Mouse (Mus musculus) subcutaneous adipose tissue, adult 2 months (tissue): Measurements from ENCODE around the gene Nit2. TPM values are rescaled to one million over a fixed set of nuclear protein-coding genes. Genes with fewer than 3 reads are reported as not detected.

Experiments used
- polyA plus RNA-seq: library from polyadenylated mRNA; depleted of rRNA; stranded (reverse); fragments of >200 nt; gene quantifications from 2 replicates; pipeline ENCODE4 v1.2.3, GENCODE M21; 2012; ENCODE audit warnings: low replicate concordance; rRNA removed

The Nit2 gene
- 27.7 and 31.3 TPM in 2 replicates for polyA plus RNA-seq

DNA sequence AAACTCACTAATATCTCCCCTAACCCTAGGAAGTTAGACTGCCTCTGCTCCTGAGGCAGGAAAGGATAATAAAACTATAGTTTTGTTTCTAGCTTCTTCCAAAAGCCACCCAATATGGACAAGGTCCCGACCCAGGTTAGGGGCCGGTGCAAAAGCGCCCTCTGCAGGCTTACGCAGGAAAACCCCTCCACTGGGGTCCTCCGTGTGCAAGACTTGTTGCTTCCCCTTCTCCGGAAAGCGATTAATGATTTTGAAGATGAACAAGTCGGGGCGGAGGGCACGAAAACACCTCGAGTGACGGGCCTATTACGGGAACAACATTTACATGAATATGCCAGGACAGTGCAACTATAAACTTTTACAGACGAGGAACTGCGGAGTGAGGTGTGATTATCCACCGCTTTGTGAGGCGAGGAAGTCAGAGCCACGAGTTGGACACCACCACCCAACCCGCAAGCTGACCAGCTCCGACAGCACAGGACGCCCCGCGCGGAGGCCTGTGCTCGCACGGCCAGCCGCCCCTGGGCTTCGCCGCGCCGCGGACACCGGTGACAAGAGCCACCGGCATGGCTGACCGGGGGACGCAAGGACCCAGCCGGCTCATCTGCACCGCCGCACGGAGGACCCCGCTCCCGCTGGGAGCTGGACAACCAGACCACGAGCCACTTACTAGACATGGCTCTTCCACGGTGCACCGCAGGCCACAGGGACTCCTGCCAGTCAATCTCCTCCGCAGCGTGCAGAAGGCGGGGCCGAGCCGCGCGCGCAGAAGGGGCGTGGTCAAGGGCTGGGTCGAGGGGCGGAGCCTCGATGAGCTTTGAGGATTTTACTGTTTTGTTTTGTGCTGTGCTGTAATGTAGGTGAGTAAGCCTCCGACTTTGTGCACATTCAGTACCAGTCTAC is at the start of gene Nit2:
Gene Nit2, minus strand, starts transcription at position 731 of the 903 bp plus-strand sequence.

DNA sequence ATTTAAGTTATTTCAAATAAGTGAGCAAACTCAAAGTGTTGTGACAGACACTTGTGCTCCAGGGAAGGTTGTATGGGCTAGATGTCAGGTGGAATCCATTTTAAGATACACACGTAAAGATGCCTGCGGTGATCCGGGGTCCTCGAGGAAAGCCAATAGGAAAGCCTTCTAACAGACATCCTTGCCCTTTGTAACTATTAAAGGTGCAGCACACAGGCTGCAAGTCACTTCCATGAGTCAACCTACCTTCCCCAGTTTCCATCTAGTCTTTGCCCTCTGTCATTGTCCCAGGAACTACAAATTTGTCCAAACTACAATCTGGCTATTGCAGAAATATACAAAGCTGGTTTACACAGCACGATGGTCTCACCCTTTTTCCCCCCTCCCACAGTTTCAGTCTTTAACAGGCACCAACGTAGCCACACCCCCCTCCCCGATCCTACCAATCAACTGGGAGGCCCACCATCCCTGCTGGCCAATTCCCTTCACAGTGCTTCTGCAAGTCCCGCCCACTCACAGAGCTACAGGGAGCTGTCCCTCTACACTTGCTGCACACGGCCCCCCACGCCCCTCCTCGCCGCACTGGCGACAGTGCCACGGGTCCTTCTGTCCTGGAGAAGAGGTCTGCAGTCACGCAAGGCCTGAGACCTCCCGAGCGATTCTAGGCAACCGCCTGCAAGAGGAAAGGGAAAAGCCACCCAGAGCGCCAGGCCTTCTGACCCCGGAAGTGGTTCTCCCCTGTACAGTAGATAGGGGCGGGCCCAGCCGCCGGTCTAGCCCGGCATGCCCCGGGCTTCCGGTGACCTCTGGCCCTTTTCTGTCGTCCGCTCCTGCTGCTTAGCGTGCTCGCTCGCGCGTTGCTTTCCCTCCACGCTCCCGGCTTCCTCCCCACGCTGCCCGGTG is 46.0 kb downstream of the Nit2 start, which contains the start of gene Tomm70a:
Gene Tomm70a, plus strand, starts transcription at position 791 of the 903 bp plus-strand sequence.

Other genes with a start within 250 kb of the Nit2 start
- gene Lnp1, start 239.3 kb downstream of the Nit2 start, polyA plus RNA-seq: not detected in 2 replicates
- gene Tmem45a2, start 96.0 kb downstream of the Nit2 start, polyA plus RNA-seq: not detected in 2 replicates
- gene Tomm70a, start 45.6 kb downstream of the Nit2 start, polyA plus RNA-seq: 13.1 and 14.6 TPM in 2 replicates
- 15.7 and 16.0 TPM in 2 replicates for gene Tbc1d23, start 64.2 kb upstream of the Nit2 start, polyA plus RNA-seq
- not detected in 2 replicates for gene Tmem30c, start 125.5 kb upstream of the Nit2 start, polyA plus RNA-seq
- 13.3 and 22.8 TPM in 2 replicates for gene Filip1l, start 185.8 kb upstream of the Nit2 start, polyA plus RNA-seq